Mouse (Mus musculus): ENCODE measurements at regions not wholly inside any gene's neighbourhood (a gene's known extent, or its start where the extent isn't known, plus 50 kb on each side); places are given as distances from the start of the nearest gene placed in this dataset.

- no peaks in the 10 kb centered on the region for H3K27me3 ChIP-seq (ENCODE audit: control insufficient read depth, insufficient read depth, low read length)
- TF ChIP-seq POLR2A (IDR thresholded peaks at IDR 0.05; ENCODE audit: low read depth, low read length) (no peak), CTCF (IDR thresholded peaks at IDR 0.05; ENCODE audit: extremely low read depth, insufficient read length, insufficient replicate concordance, low read depth, low read length) (no peak)
- WGBS, result 82% methylated on average over 8 of the region's 8 CpGs
- H3K27ac ChIP-seq (ENCODE audit: insufficient read depth, low read depth, low read length), result no peak overlapping the region
- no peaks in the 10 kb centered on the region for H3K4me1 ChIP-seq (ENCODE audit: control insufficient read depth, insufficient read depth, insufficient read length, low read length)
- H3K4me3 ChIP-seq (ENCODE audit: low read depth, low read length), result no peak overlapping the region
- H3K36me3 ChIP-seq (ENCODE audit: control insufficient read depth, insufficient read depth, low read length), result no peaks in the 10 kb centered on the region
Measured at GRCm38 (mm10) chr10:96504340-96504739, 112.5 kb upstream of the Btg1 start.

GRCm38 (mm10) chr10:96515164-96515922 lies 101.5 kb upstream of the Btg1 start:
- Histone ChIP-seq H3K4me3 (ENCODE audit: low read depth, low read length) (no peak overlapping the region), H3K4me1 (ENCODE audit: control insufficient read depth, insufficient read depth, insufficient read length, low read length) (peaks cover 1% of the 10 kb centered on the region; the same call in 1 of the 2 replicates), H3K27ac (ENCODE audit: insufficient read depth, low read depth, low read length) (no peak overlapping the region), H3K27me3 (ENCODE audit: control insufficient read depth, insufficient read depth, low read length) (no peaks in the 10 kb centered on the region), H3K36me3 (ENCODE audit: control insufficient read depth, insufficient read depth, low read length) (no peaks in the 10 kb centered on the region)
- TF ChIP-seq CTCF (IDR thresholded peaks at IDR 0.05; ENCODE audit: extremely low read depth, insufficient read length, insufficient replicate concordance, low read depth, low read length) (no peak), POLR2A (IDR thresholded peaks at IDR 0.05; ENCODE audit: low read depth, low read length) (no peak)
- 29% methylated on average over 10 of the region's 10 CpGs for WGBS

GRCm38 (mm10) chr10:96515923-96516258 lies 100.9 kb upstream of the Btg1 start:
- TF ChIP-seq POLR2A (IDR thresholded peaks at IDR 0.05; ENCODE audit: low read depth, low read length) (no peak), CTCF (IDR thresholded peaks at IDR 0.05; ENCODE audit: extremely low read depth, insufficient read length, insufficient replicate concordance, low read depth, low read length) (no peak)
- H3K4me3 ChIP-seq (ENCODE audit: low read depth, low read length), result no peak overlapping the region
- H3K4me1 ChIP-seq (ENCODE audit: control insufficient read depth, insufficient read depth, insufficient read length, low read length), result peaks cover 1% of the 10 kb centered on the region; the same call in 1 of the 2 replicates
- H3K27me3 ChIP-seq (ENCODE audit: control insufficient read depth, insufficient read depth, low read length), result no peaks in the 10 kb centered on the region
- no peak overlapping the region for H3K27ac ChIP-seq (ENCODE audit: insufficient read depth, low read depth, low read length)
- no peaks in the 10 kb centered on the region for H3K36me3 ChIP-seq (ENCODE audit: control insufficient read depth, insufficient read depth, low read length)
- 29% methylated on average over 2 of the region's 2 CpGs for WGBS

GRCm38 (mm10) chr10:96519411-96519810 lies 97.4 kb upstream of the Btg1 start:
- Histone ChIP-seq H3K27ac (ENCODE audit: insufficient read depth, low read depth, low read length) (no peak overlapping the region), H3K4me1 (ENCODE audit: control insufficient read depth, insufficient read depth, insufficient read length, low read length) (peaks cover 1% of the 10 kb centered on the region; the same call in 1 of the 2 replicates), H3K36me3 (ENCODE audit: control insufficient read depth, insufficient read depth, low read length) (no peaks in the 10 kb centered on the region), H3K27me3 (ENCODE audit: control insufficient read depth, insufficient read depth, low read length) (no peaks in the 10 kb centered on the region), H3K4me3 (ENCODE audit: low read depth, low read length) (no peak overlapping the region)
- WGBS, result 85% methylated on average over 3 of the region's 3 CpGs
- TF ChIP-seq CTCF (IDR thresholded peaks at IDR 0.05; ENCODE audit: extremely low read depth, insufficient read length, insufficient replicate concordance, low read depth, low read length) (no peak), POLR2A (IDR thresholded peaks at IDR 0.05; ENCODE audit: low read depth, low read length) (no peak)

GRCm38 (mm10) chr10:96520995-96521760 lies 95.6 kb upstream of the Btg1 start:
- WGBS, result 72% methylated on average over 8 of the region's 8 CpGs
- Histone ChIP-seq H3K27ac (ENCODE audit: insufficient read depth, low read depth, low read length) (no peak overlapping the region), H3K36me3 (ENCODE audit: control insufficient read depth, insufficient read depth, low read length) (no peaks in the 10 kb centered on the region), H3K27me3 (ENCODE audit: control insufficient read depth, insufficient read depth, low read length) (no peaks in the 10 kb centered on the region), H3K4me1 (ENCODE audit: control insufficient read depth, insufficient read depth, insufficient read length, low read length) (peaks cover 1% of the 10 kb centered on the region; the same call in 1 of the 2 replicates), H3K4me3 (ENCODE audit: low read depth, low read length) (no peak overlapping the region)
- TF ChIP-seq CTCF (IDR thresholded peaks at IDR 0.05; ENCODE audit: extremely low read depth, insufficient read length, insufficient replicate concordance, low read depth, low read length), result no peak
- TF ChIP-seq POLR2A (IDR thresholded peaks at IDR 0.05; ENCODE audit: low read depth, low read length), result no peak

- WGBS, result 82% methylated on average over 20 of the region's 20 CpGs
- Histone ChIP-seq H3K4me1 (ENCODE audit: control insufficient read depth, insufficient read depth, insufficient read length, low read length) (no peaks in the 10 kb centered on the region), H3K4me3 (ENCODE audit: low read depth, low read length) (no peak overlapping the region), H3K27ac (ENCODE audit: insufficient read depth, low read depth, low read length) (no peak overlapping the region), H3K27me3 (ENCODE audit: control insufficient read depth, insufficient read depth, low read length) (no peaks in the 10 kb centered on the region), H3K36me3 (ENCODE audit: control insufficient read depth, insufficient read depth, low read length) (no peaks in the 10 kb centered on the region)
- TF ChIP-seq CTCF (IDR thresholded peaks at IDR 0.05; ENCODE audit: extremely low read depth, insufficient read length, insufficient replicate concordance, low read depth, low read length) (no peak), POLR2A (IDR thresholded peaks at IDR 0.05; ENCODE audit: low read depth, low read length) (no peak)
Measured at GRCm38 (mm10) chr10:96523967-96524801, 92.6 kb upstream of the Btg1 start.
